Mouse (Mus musculus) liver, adult (tissue): ENCODE data around the gene Zfp57.

ENCODE experiments used
- GATA4 ChIP-seq: IDR thresholded peaks from 2 replicates; pipeline ENCODE4 v1.6.1; 2014; ENCODE audit warnings: mild to moderate bottlenecking, low read length; ENCODE audit not compliant: insufficient replicate concordance

Gene Zfp57

GRCm38 (mm10) chr17:36988475-36988874 lies 12.5 kb upstream of the Zfp57 start:
- TF ChIP-seq GATA4: no peak

- TF ChIP-seq GATA4: no peak
Measured at GRCm38 (mm10) chr17:36989437-36989836, 11.5 kb upstream of the Zfp57 start, which contains the start of gene H2-M5. Gene H2-M5, minus strand, starts transcription at chr17:36989537.

- no peak for TF ChIP-seq GATA4
Measured at GRCm38 (mm10) chr17:36992336-36993104, 8.4 kb upstream of the Zfp57 start.

- TF ChIP-seq GATA4: no peak
Measured at GRCm38 (mm10) chr17:36993770-36994325, 7.1 kb upstream of the Zfp57 start.

- TF ChIP-seq GATA4: no peak
Measured at GRCm38 (mm10) chr17:36994528-36994927, 6.4 kb upstream of the Zfp57 start.

GRCm38 (mm10) chr17:36995448-36995847 lies 5.5 kb upstream of the Zfp57 start:
- no peak for TF ChIP-seq GATA4

- peak; percentile 17; the same call in 1 of the 2 replicates for TF ChIP-seq GATA4
Measured at GRCm38 (mm10) chr17:36997033-36997735, 3.8 kb upstream of the Zfp57 start.

GRCm38 (mm10) chr17:36998477-36998876 lies 2.5 kb upstream of the Zfp57 start:
- TF ChIP-seq GATA4: no peak

GRCm38 (mm10) chr17:37002364-37003330 lies 1.7 kb downstream of the Zfp57 start:
- no peak for TF ChIP-seq GATA4

GRCm38 (mm10) chr17:37003366-37003765 lies 2.4 kb downstream of the Zfp57 start:
- no peak for TF ChIP-seq GATA4

GRCm38 (mm10) chr17:37008161-37008560 lies 7.2 kb downstream of the Zfp57 start:
- no peak for TF ChIP-seq GATA4

GRCm38 (mm10) chr17:37009460-37010042 lies 8.6 kb downstream of the Zfp57 start:
- no peak for TF ChIP-seq GATA4

GRCm38 (mm10) chr17:37011719-37012118 lies 10.8 kb downstream of the Zfp57 start:
- no peak for TF ChIP-seq GATA4

GRCm38 (mm10) chr17:37012141-37012540 lies 11.2 kb downstream of the Zfp57 start:
- no peak for TF ChIP-seq GATA4
